Mouse (Mus musculus): ENCODE results near the gene Cuedc1.

DNA sequence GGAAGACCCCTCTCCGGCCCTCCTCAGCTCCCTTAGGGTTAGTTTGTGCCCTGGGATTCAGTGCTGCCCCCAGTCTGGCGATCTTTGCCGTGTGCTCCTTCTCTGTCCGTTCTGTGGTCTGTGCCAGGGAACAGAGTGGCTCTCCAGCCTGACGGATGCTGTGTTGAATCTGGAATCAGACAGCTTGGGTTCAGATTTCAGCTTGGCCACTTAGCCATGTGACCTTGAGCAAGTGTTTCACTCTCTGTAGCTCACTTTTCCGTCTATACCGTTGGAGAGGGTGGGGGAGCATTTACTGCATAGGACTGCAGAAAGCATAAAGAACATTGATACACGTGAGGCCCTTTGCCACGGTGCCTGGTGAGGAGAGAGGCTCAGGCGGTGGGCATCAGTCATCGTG, 61.5 kb downstream of the Cuedc1 start:
- TF ChIP-seq CTCF (IDR thresholded peaks at IDR 0.05; ENCODE audit: extremely low read depth, insufficient read depth, insufficient read length, insufficient replicate concordance) (no peak), POLR2A (IDR thresholded peaks at IDR 0.05; ENCODE audit: low read depth, low read length) (no peak)

Measured in spleen, adult 2 months (tissue).